In genomic region chr5:124350350-124350749, GRCm38 (mm10) we compare ENCODE assay signal across 8 mouse cellular contexts. TPM values are rescaled to one million over a fixed set of nuclear protein-coding genes. Genes with fewer than 3 reads are reported as not detected.
DNase-seq lines count a peak whose midpoint lies in the region; ATAC-seq and TF ChIP-seq lines count a peak whose summit lies in the region.

No protein-coding gene starts in this region.

- H3K27me3 ChIP-seq in liver, embryonic 13.5 days, result no peaks in the 10 kb centered on the region
- no peaks in the 10 kb centered on the region for H3K27me3 ChIP-seq in forebrain, embryonic 10.5 days (ENCODE audit: poor library complexity, severe bottlenecking)
- H3K27me3 ChIP-seq in intestine, embryonic 16.5 days (replicated peaks; ENCODE audit: control insufficient read depth, insufficient read depth, low read length), result no peaks in the 10 kb centered on the region

- peak overlapping the region; percentile 89; the same call in 1 of the 2 replicates for H3K27ac ChIP-seq in liver, embryonic 13.5 days
- H3K27ac ChIP-seq in forebrain, embryonic 10.5 days, result peak overlapping the region; percentile 100
- peak overlapping the region; percentile 37 for H3K27ac ChIP-seq in intestine, embryonic 16.5 days (ENCODE audit: low read length)
- H3K27ac ChIP-seq in olfactory bulb, adult 2 months (ENCODE audit: insufficient read depth, low read depth, low read length), result peak overlapping the region; percentile 90; the same call in 1 of the 2 replicates

- TF ChIP-seq CTCF in olfactory bulb, adult 2 months (IDR thresholded peaks at IDR 0.05; ENCODE audit: insufficient read depth, low read depth, low read length), result no peak

- TF ChIP-seq POLR2A in olfactory bulb, adult 2 months (IDR thresholded peaks at IDR 0.05; ENCODE audit: insufficient read depth, low read depth, low read length), result no peak

- no peak overlapping the region for H3K4me3 ChIP-seq in liver, embryonic 13.5 days (replicated peaks)
- H3K4me3 ChIP-seq in forebrain, embryonic 10.5 days, result peak overlapping the region; percentile 86
- H3K4me3 ChIP-seq in intestine, embryonic 16.5 days (ENCODE audit: low read length), result no peak overlapping the region
- no peak overlapping the region for H3K4me3 ChIP-seq in olfactory bulb, adult 2 months (ENCODE audit: insufficient read depth, low read depth, low read length)

- no peak for DNase-seq in liver, embryonic 13.5 days
- no peak for DNase-seq in liver
- DNase-seq in forebrain, embryonic 10.5 days (ENCODE audit: extremely low spot score, low spot score), result no peak
- no peak for DNase-seq in left cerebral cortex, postnatal 25 days (ENCODE audit: low spot score in 2 of 2)
- no peak for DNase-seq in c-Kit-positive CD71-positive TER-119-positive erythroid progenitor cells, embryonic 14.5 days (ENCODE audit: low spot score)
- DNase-seq in kidney, adult 11 months, result no peak

- WGBS in liver, embryonic 13.5 days (ENCODE audit: insufficient replicate concordance), result 86% methylated on average over 2 of the region's 2 CpGs
- WGBS in forebrain, embryonic 10.5 days, result 84% methylated on average over 2 of the region's 2 CpGs
- WGBS in intestine, embryonic 16.5 days, result 80% methylated on average over 2 of the region's 2 CpGs
- WGBS in olfactory bulb, adult 2 months, result 54% methylated on average over 2 of the region's 2 CpGs

- ATAC-seq in liver, embryonic 13.5 days (ENCODE audit: low read depth), result no peak
- no peak for ATAC-seq in intestine, embryonic 16.5 days

- H3K4me1 ChIP-seq in liver, embryonic 13.5 days (replicated peaks), result peaks cover 42% of the 10 kb centered on the region
- peaks cover 31% of the 10 kb centered on the region for H3K4me1 ChIP-seq in forebrain, embryonic 10.5 days
- H3K4me1 ChIP-seq in intestine, embryonic 16.5 days (ENCODE audit: control insufficient read depth, insufficient read depth, low read length), result peaks cover 20% of the 10 kb centered on the region
- H3K4me1 ChIP-seq in olfactory bulb, adult 2 months (ENCODE audit: control insufficient read depth, insufficient read depth, low read length), result peaks cover 28% of the 10 kb centered on the region

- no peak overlapping the region for H3K4me2 ChIP-seq in liver, embryonic 13.5 days
- no peak overlapping the region; the same call in 1 of the 2 replicates for H3K4me2 ChIP-seq in intestine, embryonic 16.5 days (ENCODE audit: low read depth, low read length)

- intact Hi-C loops in left cerebral cortex, postnatal 25 days (cut with DNase I), result no loop called here

- H3K36me3 ChIP-seq in liver, embryonic 13.5 days, result peaks cover 37% of the 10 kb centered on the region
- H3K36me3 ChIP-seq in forebrain, embryonic 10.5 days (replicated peaks), result peaks cover 63% of the 10 kb centered on the region
- peaks cover 17% of the 10 kb centered on the region for H3K36me3 ChIP-seq in intestine, embryonic 16.5 days (ENCODE audit: control insufficient read depth, insufficient read depth, low read length)

- H3K9me3 ChIP-seq in liver, embryonic 13.5 days (replicated peaks), result no peaks in the 10 kb centered on the region
- H3K9me3 ChIP-seq in forebrain, embryonic 10.5 days, result no peaks in the 10 kb centered on the region
- no peaks in the 10 kb centered on the region for H3K9me3 ChIP-seq in intestine, embryonic 16.5 days (ENCODE audit: control insufficient read depth, low read length)

- H3K9ac ChIP-seq in liver, embryonic 13.5 days, result no peak overlapping the region
- no peak overlapping the region for H3K9ac ChIP-seq in intestine, embryonic 16.5 days (ENCODE audit: low read depth, low read length)

RNA-seq across cellular contexts. Expression of gene Cdk2ap1, which starts 12.5 kb away (rescaled TPM):
- polyA plus RNA-seq in liver, embryonic 13.5 days (2015; fragmentation: Nextera tagmentation; extraction: Ambion mirVana), result 15.2 and 17.1 TPM in 2 replicates
- 57.3 and 64.7 TPM in 2 replicates for polyA plus RNA-seq in forebrain, embryonic 10.5 days (2016; fragmentation: Nextera tagmentation; extraction: Ambion mirVana)
- polyA plus RNA-seq in intestine, embryonic 16.5 days (2015; fragmentation: Nextera tagmentation; extraction: Ambion mirVana), result 17.8 and 21.1 TPM in 2 replicates
- polyA plus RNA-seq in olfactory bulb, adult 2 months (2012; ENCODE audit: insufficient read depth, insufficient read length, low replicate concordance, missing spikeins), result not detected in 2 replicates
- total RNA-seq in left cerebral cortex, postnatal 25 days (2021), result 100 to 1,000 TPM; 154 to 177 TPM

RNA-seq across cellular contexts. Expression of gene 2810006K23Rik, which starts 22.5 kb away (rescaled TPM):
- 7.0 and 7.7 TPM in 2 replicates for polyA plus RNA-seq in liver, embryonic 13.5 days (2015; fragmentation: Nextera tagmentation; extraction: Ambion mirVana)
- polyA plus RNA-seq in forebrain, embryonic 10.5 days (2016; fragmentation: Nextera tagmentation; extraction: Ambion mirVana), result 24.9 and 25.7 TPM in 2 replicates
- 13.6 and 14.9 TPM in 2 replicates for polyA plus RNA-seq in intestine, embryonic 16.5 days (2015; fragmentation: Nextera tagmentation; extraction: Ambion mirVana)
- polyA plus RNA-seq in olfactory bulb, adult 2 months (2012; ENCODE audit: insufficient read depth, insufficient read length, low replicate concordance, missing spikeins), result not detected in 2 replicates
- 10 to 100 TPM; 16.4 to 17.5 TPM for total RNA-seq in left cerebral cortex, postnatal 25 days (2021)

RNA-seq across cellular contexts. Expression of gene Mphosph9, which starts 22.6 kb away (rescaled TPM):
- 5.6 and 6.3 TPM in 2 replicates for polyA plus RNA-seq in liver, embryonic 13.5 days (2015; fragmentation: Nextera tagmentation; extraction: Ambion mirVana)
- 19.5 and 20.9 TPM in 2 replicates for polyA plus RNA-seq in forebrain, embryonic 10.5 days (2016; fragmentation: Nextera tagmentation; extraction: Ambion mirVana)
- polyA plus RNA-seq in intestine, embryonic 16.5 days (2015; fragmentation: Nextera tagmentation; extraction: Ambion mirVana), result 5.6 and 6.6 TPM in 2 replicates
- not detected in 2 replicates for polyA plus RNA-seq in olfactory bulb, adult 2 months (2012; ENCODE audit: insufficient read depth, insufficient read length, low replicate concordance, missing spikeins)
- total RNA-seq in left cerebral cortex, postnatal 25 days (2021), result 10 to 100 TPM; 17.5 to 23.1 TPM

Comparison
In these comparisons a context has a peak if more than half of its experiments do, and no peak if none do; other contexts are left out.
1. H3K27ac ChIP-seq: peak in every context shown above with its lines; median percentile 100 in forebrain, embryonic 10.5 days; 90 in olfactory bulb, adult 2 months; 89 in liver, embryonic 13.5 days; 37 in intestine, embryonic 16.5 days.
2. RNA of gene Cdk2ap1, which starts 12.5 kb away (polyA plus RNA-seq): 57.3 to 64.7 TPM in forebrain, embryonic 10.5 days, 17.8 to 21.1 TPM in intestine, embryonic 16.5 days and 15.2 to 17.1 TPM in liver, embryonic 13.5 days; not detected in olfactory bulb, adult 2 months; every median in the first group is over 10 times any median in the second.